Mouse (Mus musculus) bone marrow, adult 2 months (tissue): ENCODE data around the gene Mrpl16.

Source experiments
- CTCF ChIP-seq: fragments of 200-500 bp; IDR thresholded peaks from 2 replicates; pipeline ENCODE4 v1.5.1; 2011; ENCODE audit warnings: low read length, control low read depth; ENCODE audit not compliant: control insufficient read depth, insufficient read depth
- POLR2A ChIP-seq: fragments of 200-500 bp; IDR thresholded peaks from 2 replicates; pipeline ENCODE4 v1.6.1; 2011; ENCODE audit warnings: low read depth, mild to moderate bottlenecking, control low read depth, low read length, borderline replicate concordance; ENCODE audit not compliant: control insufficient read depth

DNA sequence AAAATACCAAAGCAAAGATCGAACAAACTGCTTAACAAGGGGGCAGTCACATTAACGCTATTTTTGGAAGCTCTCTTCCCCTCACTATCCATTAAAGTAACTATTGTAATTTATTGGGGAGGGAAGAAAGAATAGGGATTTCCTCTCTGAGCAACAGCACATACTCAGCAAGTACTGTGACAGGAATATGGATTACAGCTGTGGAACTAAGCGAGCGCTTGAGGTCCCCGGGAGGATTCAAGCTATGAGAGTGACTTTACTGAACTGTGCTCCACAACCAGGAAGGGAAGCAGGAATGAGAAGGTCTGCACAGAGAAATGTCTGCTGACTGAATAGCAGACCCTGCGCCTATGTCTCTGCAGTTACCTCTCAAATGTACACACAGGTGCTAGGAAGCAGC, 18.7 kb downstream of the Mrpl16 start:
- TF ChIP-seq CTCF: no peak
- TF ChIP-seq POLR2A: no peak
